Mouse (Mus musculus) small intestine, adult 2 months (tissue): ENCODE results near the gene Sema4g.

Experiments
- CTCF ChIP-seq: fragments of 200-500 bp; IDR thresholded peaks from 2 replicates; pipeline ENCODE4 v1.5.1; 2012; ENCODE audit warnings: low read depth, mild to moderate bottlenecking, control low read depth, inconsistent platforms, low read length, moderate library complexity, mixed read lengths; ENCODE audit not compliant: insufficient replicate concordance, insufficient read length; ENCODE audit errors: extremely low read depth
- POLR2A ChIP-seq: fragments of 200-500 bp; IDR thresholded peaks from 2 replicates; pipeline ENCODE4 v1.6.1; 2012; ENCODE audit warnings: low read depth, mild to moderate bottlenecking, control low read depth, inconsistent platforms, low read length, moderate library complexity

DNA sequence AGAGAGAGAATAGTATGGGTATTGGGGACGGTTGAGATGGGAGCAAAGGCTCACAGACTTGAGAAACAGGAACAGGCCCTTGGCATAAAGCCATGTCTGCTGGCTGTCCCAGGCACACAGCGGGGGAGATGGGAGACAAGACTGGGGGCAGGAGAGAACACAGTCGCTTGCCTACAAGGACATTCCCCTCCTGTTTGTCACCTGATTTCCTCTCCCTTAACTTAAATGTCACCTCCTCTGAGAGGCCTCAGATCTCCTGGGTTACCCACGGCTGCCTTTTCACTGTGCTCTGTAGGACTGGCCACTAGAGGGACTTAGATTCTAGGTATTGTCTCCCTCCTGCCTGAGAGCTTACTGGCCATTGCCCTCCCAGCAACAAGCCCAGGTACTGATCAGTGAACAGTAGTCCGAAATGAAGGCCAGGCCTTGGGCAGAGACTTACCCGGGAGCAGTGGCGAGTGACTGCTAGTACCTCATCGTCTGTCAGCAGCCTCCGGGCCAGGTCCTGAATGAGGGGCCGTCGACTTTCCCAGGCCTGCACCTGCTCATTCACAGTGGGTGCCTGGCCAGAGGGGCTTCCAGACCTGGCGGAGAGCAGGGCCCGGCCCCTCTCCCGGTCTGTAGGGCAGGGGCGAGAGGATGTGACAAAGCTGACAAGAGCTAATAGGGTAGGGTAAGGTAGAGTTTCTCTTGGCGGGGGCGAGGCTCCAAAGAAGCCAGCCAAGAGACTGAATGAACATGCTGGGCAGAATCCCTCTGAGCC is 43.9 kb downstream of the Sema4g start:
- TF ChIP-seq CTCF (peak; percentile 23; the same call in 1 of the 2 replicates), POLR2A (no peak)
